Mouse (Mus musculus) liver, postnatal 0 days (tissue): Measurements from ENCODE around the gene Hipk2. TPM values are rescaled to one million over a fixed set of nuclear protein-coding genes. Genes with fewer than 3 reads are reported as not detected.
A peak's percentile ranks its signal among the peaks of the same experiment; 100 is the strongest.

ENCODE experiments used
- ATAC-seq: fragments of 200-750 bp; cut with Nextera tagmentation; 2 replicates; pipeline ENCODE4 v1.8.0; 2017; ENCODE audit warnings: mild to moderate bottlenecking, moderate library complexity
- DNase-seq: peaks from one replicate; pipeline ENCODE4 v3.0.0-alpha.2; 2016
- H3K27ac ChIP-seq: fragments of 300-500 bp; sonication (generic); 2 replicates; pipeline ENCODE4 v1.5.1; 2014; ENCODE audit warnings: antibody characterized with exemption, moderate library complexity, mild to moderate bottlenecking, low read depth
- H3K27me3 ChIP-seq: fragments of 300-500 bp; sonication (generic); 2 replicates; pipeline ENCODE4 v1.6.1; 2014; ENCODE audit warnings: low read length, control low read depth, mixed read lengths; ENCODE audit not compliant: insufficient read depth
- H3K36me3 ChIP-seq: fragments of 300-500 bp; sonication (generic); replicated peaks from 2 replicates; pipeline ENCODE4 v1.6.1; 2014; ENCODE audit warnings: mild to moderate bottlenecking, control low read depth, low read length, moderate library complexity, mixed read lengths; ENCODE audit not compliant: insufficient read depth
- H3K4me1 ChIP-seq: fragments of 300-500 bp; sonication (generic); 2 replicates; pipeline ENCODE4 v1.6.1; 2014; ENCODE audit warnings: antibody characterized with exemption, mild to moderate bottlenecking, control low read depth; ENCODE audit not compliant: insufficient read depth
- H3K4me2 ChIP-seq: fragments of 300-500 bp; sonication (generic); 2 replicates; pipeline ENCODE4 v1.6.1; 2014; ENCODE audit warnings: low read depth, mild to moderate bottlenecking, low read length, moderate library complexity, mixed read lengths
- H3K4me3 ChIP-seq: fragments of 300-500 bp; sonication (generic); 2 replicates; pipeline ENCODE4 v1.5.1; 2014; ENCODE audit warnings: low read depth, low read length
- H3K9ac ChIP-seq: fragments of 300-500 bp; sonication (generic); replicated peaks from 2 replicates; pipeline ENCODE4 v1.6.1; 2014; ENCODE audit warnings: mild to moderate bottlenecking, moderate library complexity
- H3K9me3 ChIP-seq: fragments of 300-500 bp; sonication (generic); 2 replicates; pipeline ENCODE4 v1.6.1; 2016; ENCODE audit warnings: mild to moderate bottlenecking, control low read depth, low read length, mixed read lengths
- CTCF ChIP-seq: sonication (generic); IDR thresholded peaks from 2 replicates; pipeline ENCODE4 v1.5.1; 2016; ENCODE audit warnings: antibody characterized with exemption, low read depth
- EP300 ChIP-seq: IDR thresholded peaks from 2 replicates; pipeline ENCODE4 v1.6.1; 2016; ENCODE audit warnings: antibody characterized with exemption, low read depth, mild to moderate bottlenecking
- WGBS: fragments of 180-500 bp; shearing (Covaris S2); extraction: QIAGEN DNeasy Blood & Tissue Kit; methylation state at CpG from one replicate; pipeline ENCODE4 v1.1.7; 2014; ENCODE audit not compliant: insufficient replicate concordance; 5-methylcytosine and 5-hydroxymethylcytosine counted together
- polyA plus RNA-seq: library from polyadenylated mRNA; unstranded; fragments of >200 nt; fragmentation: Nextera tagmentation; extraction: Ambion mirVana; gene quantifications from 2 replicates; pipeline ENCODE4 v1.2.1, GENCODE M21; 2015

The Hipk2 gene
- polyA plus RNA-seq, 1 experiment from 2014 or later = 9.7 TPM

DNA sequence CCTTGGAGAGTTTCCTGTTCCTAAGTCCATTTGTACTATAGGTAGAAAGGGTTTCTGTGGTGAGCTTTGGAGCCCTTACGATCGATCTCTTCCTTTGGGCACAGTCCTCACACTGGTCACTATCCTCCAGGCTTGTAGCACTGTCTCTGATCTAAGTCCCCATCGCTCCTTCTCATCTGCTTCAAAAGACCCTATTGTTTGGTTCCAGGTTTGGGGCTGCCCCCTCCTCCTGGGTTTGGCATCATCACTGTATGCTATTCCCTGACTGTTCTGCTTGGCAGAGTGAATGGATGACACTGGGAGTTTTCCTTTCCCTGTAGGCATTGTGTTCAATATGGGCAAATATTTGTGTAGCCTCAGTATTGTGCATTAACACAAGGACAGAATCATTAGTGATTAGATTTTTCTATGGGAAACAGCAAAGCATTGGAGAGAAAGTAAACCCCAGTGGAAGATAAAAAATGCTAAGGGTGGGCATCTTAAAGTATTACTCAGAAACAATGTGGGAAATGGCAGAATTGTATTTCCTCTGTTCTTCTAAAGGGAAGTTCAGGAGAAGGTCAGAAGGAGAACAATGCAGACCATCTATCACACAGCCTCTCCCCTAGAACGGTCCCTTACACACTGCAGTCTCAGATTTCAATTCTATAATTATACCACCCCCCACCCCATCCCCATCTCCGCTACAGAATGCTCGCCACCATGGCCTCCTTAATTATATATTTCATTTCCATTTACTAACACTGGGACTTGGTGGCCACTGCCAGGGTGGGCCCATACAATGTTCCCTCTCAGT is 114.9 kb downstream of the Hipk2 start:
- peak; percentile 59 for ATAC-seq
- peaks cover 18% of the 10 kb centered on the region for H3K4me1 ChIP-seq

DNA sequence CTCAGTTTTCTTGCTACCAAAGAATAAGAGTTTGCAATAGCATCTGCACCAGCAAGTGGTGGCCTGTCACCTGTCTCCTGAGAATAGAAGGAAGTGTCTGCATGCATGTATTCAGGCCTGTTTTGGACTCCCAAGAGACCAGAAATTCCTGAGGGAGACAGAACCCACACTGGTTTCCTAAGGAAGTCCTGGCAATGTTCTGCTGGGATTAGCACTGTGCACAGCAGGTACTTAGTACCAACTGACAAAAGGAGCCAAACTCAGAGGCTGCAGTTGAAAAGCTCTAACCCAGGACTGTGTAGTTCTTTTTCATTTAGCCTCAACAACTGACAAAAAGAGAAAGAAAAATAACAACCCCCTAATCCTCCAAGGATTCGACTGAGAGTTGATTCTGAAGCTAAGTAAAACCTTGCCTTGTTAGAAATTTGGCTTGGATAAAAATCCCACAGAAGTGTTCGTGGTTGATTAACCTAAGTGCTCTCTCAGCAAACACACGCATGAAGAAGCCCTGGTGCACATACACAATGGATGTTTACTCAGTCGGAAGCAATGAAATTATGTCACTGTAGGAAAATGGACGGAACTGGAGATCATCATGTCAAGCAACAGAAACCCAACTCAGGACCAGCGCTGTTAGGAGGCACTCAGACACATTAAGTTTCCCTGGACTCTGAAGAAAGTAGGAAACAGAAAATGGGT is 115.9 kb downstream of the Hipk2 start:
- Histone ChIP-seq H3K4me1 (peaks cover 25% of the 10 kb centered on the region), H3K27me3 (no peaks in the 10 kb centered on the region), H3K4me2 (no peak overlapping the region), H3K36me3 (peaks cover 10% of the 10 kb centered on the region; the same call in 1 of the 2 replicates), H3K9ac (no peak overlapping the region), H3K4me3 (no peak overlapping the region), H3K9me3 (no peaks in the 10 kb centered on the region), H3K27ac (no peak overlapping the region)
- ATAC-seq (no peak), DNase-seq (no peak)
- no peak for TF ChIP-seq CTCF
- TF ChIP-seq EP300 = no peak
- 80% methylated on average over 6 of the region's 6 CpGs for WGBS

More for the DNA sequence above, 114.9 kb downstream of the Hipk2 start:
- H3K4me3 ChIP-seq = no peak overlapping the region
- no peaks in the 10 kb centered on the region for H3K9me3 ChIP-seq
- no peak for TF ChIP-seq CTCF
- TF ChIP-seq EP300 = peak; percentile 42; the same call in 1 of the 2 replicates
- no peak overlapping the region for H3K9ac ChIP-seq
- WGBS = 69% methylated on average over 6 of the region's 6 CpGs
- peaks cover 10% of the 10 kb centered on the region for H3K36me3 ChIP-seq
- no peak overlapping the region for H3K4me2 ChIP-seq
- no peak for DNase-seq
- no peaks in the 10 kb centered on the region for H3K27me3 ChIP-seq
- peak overlapping the region; percentile 68; the same call in 1 of the 2 replicates for H3K27ac ChIP-seq

DNA sequence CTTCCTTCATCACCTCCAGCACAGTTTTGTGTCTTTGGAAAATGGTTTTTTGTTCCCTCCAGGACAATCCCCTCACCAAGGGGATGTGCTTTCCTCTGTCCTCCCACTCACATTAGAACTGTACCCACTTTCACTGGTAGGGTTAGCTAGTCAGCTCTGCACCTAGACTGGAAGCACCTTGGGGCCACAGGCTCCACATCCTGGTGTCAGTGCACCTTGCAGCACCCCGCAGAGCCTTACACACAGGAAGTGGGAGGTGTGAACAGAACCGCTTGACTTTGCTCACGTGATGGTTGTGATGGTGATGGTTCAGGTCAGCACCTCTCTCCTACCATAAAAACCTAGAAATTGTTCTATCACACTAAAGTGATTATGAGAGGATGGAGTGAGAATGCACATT is 116.8 kb downstream of the Hipk2 start:
- no peak overlapping the region for H3K9ac ChIP-seq
- H3K4me1 ChIP-seq = peaks cover 26% of the 10 kb centered on the region
- no peak overlapping the region for H3K4me3 ChIP-seq
- peaks cover 10% of the 10 kb centered on the region; the same call in 1 of the 2 replicates for H3K36me3 ChIP-seq
- H3K4me2 ChIP-seq = no peak overlapping the region
- no peaks in the 10 kb centered on the region for H3K9me3 ChIP-seq
- no peak for DNase-seq
- no peak overlapping the region for H3K27ac ChIP-seq
- WGBS = 77% methylated on average over 3 of the region's 3 CpGs
- TF ChIP-seq CTCF = no peak
- TF ChIP-seq EP300 = no peak
- no peaks in the 10 kb centered on the region for H3K27me3 ChIP-seq
- ATAC-seq = no peak

DNA sequence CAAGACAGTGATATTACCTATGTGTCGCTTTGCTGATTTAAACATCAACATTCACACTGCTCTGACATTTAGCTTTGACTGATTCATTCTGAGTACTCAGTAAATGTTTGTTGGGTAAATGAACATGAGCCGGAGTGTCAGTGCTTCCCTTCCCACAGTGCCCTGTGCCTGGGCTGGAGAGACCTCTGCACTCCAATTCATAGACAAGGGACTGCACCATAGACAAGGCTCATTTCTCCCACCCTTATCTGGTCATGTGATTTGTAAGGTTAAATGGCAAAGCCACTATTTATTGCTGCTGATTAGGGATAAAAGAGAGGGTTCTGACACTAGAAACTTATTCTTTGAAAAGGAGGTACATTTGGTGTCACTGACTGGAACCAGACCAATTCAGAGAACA is 118.4 kb downstream of the Hipk2 start:
- Histone ChIP-seq H3K9me3 (no peaks in the 10 kb centered on the region), H3K27me3 (no peaks in the 10 kb centered on the region), H3K4me1 (peaks cover 26% of the 10 kb centered on the region), H3K9ac (no peak overlapping the region), H3K4me2 (no peak overlapping the region), H3K36me3 (peaks cover 7% of the 10 kb centered on the region; the same call in 1 of the 2 replicates), H3K27ac (no peak overlapping the region), H3K4me3 (no peak overlapping the region)
- WGBS = 69% methylated on average over 2 of the region's 2 CpGs
- DNase-seq (no peak), ATAC-seq (no peak)
- no peak for TF ChIP-seq EP300

DNA sequence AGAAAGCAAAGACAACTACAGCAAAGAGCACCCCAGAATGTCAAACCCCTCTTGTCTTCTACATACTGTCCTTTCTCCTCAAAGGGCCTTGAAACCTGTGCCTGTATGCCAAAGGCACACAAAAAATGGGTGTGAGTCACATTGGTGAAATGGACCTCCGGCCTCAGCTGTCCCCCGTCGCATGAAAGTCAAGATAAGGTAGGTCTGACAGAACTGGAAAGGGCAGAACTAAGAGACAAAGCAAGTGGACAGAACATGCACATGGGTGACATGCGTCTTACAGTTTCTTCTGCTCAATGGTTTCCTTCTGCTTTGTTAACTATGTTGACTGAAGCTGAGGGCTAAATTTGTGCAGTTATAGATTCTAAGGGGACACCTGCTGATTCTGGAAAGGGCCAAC is 119.0 kb downstream of the Hipk2 start:
- no peak overlapping the region for H3K4me2 ChIP-seq
- peaks cover 26% of the 10 kb centered on the region for H3K4me1 ChIP-seq
- no peaks in the 10 kb centered on the region for H3K9me3 ChIP-seq
- no peak overlapping the region for H3K9ac ChIP-seq
- H3K36me3 ChIP-seq = 0 out of 2 replicates have a peak, but pooled peaks cover 5% of the 10 kb centered on the region
- ATAC-seq (no peak), DNase-seq (no peak)
- 82% methylated on average over 4 of the region's 4 CpGs for WGBS
- TF ChIP-seq CTCF (no peak), EP300 (no peak)
- H3K4me3 ChIP-seq = no peak overlapping the region
- no peak overlapping the region for H3K27ac ChIP-seq
- H3K27me3 ChIP-seq = no peaks in the 10 kb centered on the region

DNA sequence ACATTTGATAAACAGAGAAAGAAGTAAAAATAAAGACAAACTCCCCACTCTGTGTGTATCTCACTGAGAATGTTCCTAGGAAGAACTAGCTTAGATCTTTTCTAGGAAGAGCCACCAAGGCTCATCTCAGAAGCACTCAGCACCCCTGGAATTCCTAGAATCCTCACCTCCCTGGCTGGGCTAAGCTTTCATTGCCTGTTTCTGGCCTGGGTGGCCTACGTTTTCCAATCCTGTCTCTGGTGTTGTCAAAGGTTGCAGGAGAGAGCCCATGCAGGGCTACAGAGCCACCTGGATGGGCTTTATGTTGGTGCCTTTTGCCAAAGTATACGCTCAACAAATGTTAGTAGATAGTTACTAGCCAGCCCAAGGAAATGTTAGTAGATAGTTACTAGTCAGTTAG is 120.0 kb downstream of the Hipk2 start:
- no peak overlapping the region for H3K9ac ChIP-seq
- 0 out of 2 replicates have a peak, but pooled peaks cover 5% of the 10 kb centered on the region for H3K36me3 ChIP-seq
- no peaks in the 10 kb centered on the region for H3K9me3 ChIP-seq
- no peak overlapping the region for H3K4me3 ChIP-seq
- no peak overlapping the region for H3K4me2 ChIP-seq
- DNase-seq (no peak), ATAC-seq (no peak)
- WGBS = 80% methylated on average over 2 of the region's 2 CpGs
- H3K27ac ChIP-seq = no peak overlapping the region
- TF ChIP-seq EP300 = no peak
- no peak for TF ChIP-seq CTCF
- H3K27me3 ChIP-seq = no peaks in the 10 kb centered on the region
- H3K4me1 ChIP-seq = peaks cover 23% of the 10 kb centered on the region
